Mouse (Mus musculus) cerebellum, adult 2 months (tissue): Measurements from ENCODE around the gene Sfrp2. TPM values are rescaled to one million over a fixed set of nuclear protein-coding genes. Genes with fewer than 3 reads are reported as not detected.

Experiments
- DNase-seq, 2 experiments: peaks; one replicate each; pipeline ENCODE4 v3.0.0; 2021
- H3K27ac ChIP-seq: fragments of 200-500 bp; 2 replicates; pipeline ENCODE4 v1.5.1; 2012; ENCODE audit warnings: low read length, control low read depth, inconsistent platforms; ENCODE audit not compliant: insufficient read depth
- H3K27me3 ChIP-seq: fragments of 200-500 bp; 2 replicates; pipeline ENCODE4 v1.6.1; 2012; ENCODE audit warnings: inconsistent platforms, mild to moderate bottlenecking, low read length, moderate library complexity; ENCODE audit not compliant: control insufficient read depth, insufficient read depth
- H3K4me1 ChIP-seq: fragments of 200-500 bp; 2 replicates; pipeline ENCODE4 v1.6.1; 2011; ENCODE audit warnings: low read length; ENCODE audit not compliant: control insufficient read depth, insufficient read depth
- H3K4me3 ChIP-seq: fragments of 200-500 bp; replicated peaks from 2 replicates; pipeline ENCODE3; 2011; ENCODE audit warnings: mild to moderate bottlenecking, low read depth, low read length, control low read depth; ENCODE audit not compliant: insufficient read depth
- CTCF ChIP-seq: fragments of 200-500 bp; IDR thresholded peaks from 2 replicates; pipeline ENCODE4 v1.5.1; 2011; ENCODE audit warnings: low read depth, mild to moderate bottlenecking, control low read depth, low read length, moderate library complexity, borderline replicate concordance; ENCODE audit not compliant: insufficient read depth
- POLR2A ChIP-seq: fragments of 200-500 bp; IDR thresholded peaks from 2 replicates; pipeline ENCODE4 v1.6.1; 2011; ENCODE audit warnings: low read length, control low read depth, borderline replicate concordance; ENCODE audit not compliant: insufficient read depth
- WGBS: fragments of 180-500 bp; shearing (Covaris S2); methylation state at CpG from one replicate; pipeline ENCODE4 v1.1.7; 2018; 5-methylcytosine and 5-hydroxymethylcytosine counted together
- polyA plus RNA-seq: library from polyadenylated mRNA; depleted of rRNA; stranded (reverse); fragments of >200 nt; gene quantifications from 2 replicates; pipeline ENCODE4 v1.2.3, GENCODE M21; 2012

Sfrp2 gene
- polyA plus RNA-seq, 1 experiment = 5.8 TPM

DNA sequence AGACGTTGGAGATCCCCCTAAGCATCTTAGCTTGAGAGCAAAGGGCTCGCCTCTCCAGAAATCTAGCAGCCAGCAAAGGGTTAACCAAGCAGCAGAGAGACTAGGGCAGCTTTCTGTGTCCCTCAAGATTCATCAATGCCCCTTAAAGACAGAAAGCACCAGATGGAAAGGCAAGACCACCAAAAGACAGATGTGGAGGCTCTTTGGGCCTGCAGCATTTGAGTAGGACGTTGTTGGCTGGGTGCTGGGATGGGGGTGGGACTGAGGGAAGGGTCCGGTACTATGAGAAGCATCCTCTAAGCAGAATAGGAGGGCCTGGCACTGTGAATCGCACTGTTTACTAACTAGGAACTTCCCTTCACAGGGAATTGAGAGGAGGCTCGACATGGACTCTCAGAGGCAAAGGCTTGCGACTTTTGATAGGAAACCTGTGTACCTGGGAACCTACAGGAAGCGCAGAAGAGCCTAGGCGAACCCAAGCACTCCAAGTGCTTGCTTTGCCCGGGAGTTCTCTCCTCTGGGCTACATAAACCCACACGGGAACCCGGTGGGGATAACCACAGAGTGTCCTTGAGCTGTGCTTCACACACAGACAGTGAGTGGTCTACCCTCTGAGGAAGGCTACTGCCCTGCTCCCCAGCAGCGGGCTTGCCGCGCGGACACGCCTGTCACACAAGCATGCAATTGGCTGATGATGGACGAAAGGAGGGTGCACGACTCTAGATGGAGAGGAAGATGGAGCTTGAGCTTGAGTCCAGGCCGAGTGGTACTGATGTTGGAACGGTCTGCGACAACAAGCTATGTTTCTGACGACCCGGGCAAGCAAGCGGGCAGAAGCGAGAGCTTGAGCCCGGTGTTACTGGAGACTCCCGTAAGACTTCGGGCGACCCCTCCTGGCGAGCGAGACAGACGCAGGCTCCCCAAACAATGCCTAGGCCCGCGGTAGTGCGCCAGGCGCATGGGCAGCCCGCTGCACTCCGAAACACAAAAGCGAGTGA, 2.3 kb upstream of the Sfrp2 start:
- WGBS = 9% methylated on average over 40 of the region's 40 CpGs
- peak; percentile 38; the same call in 1 of the 2 replicates for TF ChIP-seq CTCF
- TF ChIP-seq POLR2A = no peak
- Histone ChIP-seq H3K4me3 (peak overlapping the region; percentile 13), H3K4me1 (peaks cover 3% of the 10 kb centered on the region; the same call in 1 of the 2 replicates), H3K27me3 (no peaks in the 10 kb centered on the region; the same call in 1 of the 2 replicates), H3K27ac (no peak overlapping the region)
- DNase-seq = peak; percentile 38 to 40

DNA sequence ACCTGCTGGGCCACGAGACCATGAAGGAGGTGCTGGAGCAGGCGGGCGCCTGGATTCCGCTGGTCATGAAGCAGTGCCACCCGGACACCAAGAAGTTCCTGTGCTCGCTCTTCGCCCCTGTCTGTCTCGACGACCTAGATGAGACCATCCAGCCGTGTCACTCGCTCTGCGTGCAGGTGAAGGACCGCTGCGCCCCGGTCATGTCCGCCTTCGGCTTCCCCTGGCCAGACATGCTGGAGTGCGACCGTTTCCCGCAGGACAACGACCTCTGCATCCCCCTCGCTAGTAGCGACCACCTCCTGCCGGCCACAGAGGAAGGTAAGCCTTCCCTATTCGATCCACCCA, 577 bp downstream of the Sfrp2 start:
- no peaks in the 10 kb centered on the region; the same call in 1 of the 2 replicates for H3K27me3 ChIP-seq
- DNase-seq = no peak
- WGBS = 1% methylated on average over 25 of the region's 25 CpGs
- peaks cover 3% of the 10 kb centered on the region; the same call in 1 of the 2 replicates for H3K4me1 ChIP-seq
- no peak overlapping the region for H3K4me3 ChIP-seq
- H3K27ac ChIP-seq = no peak overlapping the region
- TF ChIP-seq POLR2A = no peak
- TF ChIP-seq CTCF = no peak

DNA sequence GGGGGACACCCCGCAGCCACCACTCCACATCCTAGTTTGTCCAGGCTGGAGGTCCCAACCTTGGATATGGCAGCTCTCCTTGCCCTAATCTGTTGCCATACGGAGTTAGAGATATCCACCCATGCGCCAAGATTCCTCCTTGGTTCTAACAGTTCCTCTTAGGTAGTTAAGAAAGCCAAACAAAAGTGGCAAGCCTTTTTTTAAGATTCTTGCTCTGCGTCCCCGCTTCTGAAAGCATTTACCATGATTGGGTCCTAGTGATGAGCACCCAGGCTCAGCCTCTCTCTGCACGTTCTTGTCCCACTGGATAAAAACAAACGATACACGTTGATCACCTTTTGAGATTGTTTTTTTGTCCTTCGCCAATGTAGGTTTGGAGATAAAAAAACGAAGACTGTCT, 1.0 kb downstream of the Sfrp2 start:
- H3K4me1 ChIP-seq = peaks cover 3% of the 10 kb centered on the region; the same call in 1 of the 2 replicates
- H3K4me3 ChIP-seq = no peak overlapping the region
- 12% methylated on average over 10 of the region's 10 CpGs for WGBS

DNA sequence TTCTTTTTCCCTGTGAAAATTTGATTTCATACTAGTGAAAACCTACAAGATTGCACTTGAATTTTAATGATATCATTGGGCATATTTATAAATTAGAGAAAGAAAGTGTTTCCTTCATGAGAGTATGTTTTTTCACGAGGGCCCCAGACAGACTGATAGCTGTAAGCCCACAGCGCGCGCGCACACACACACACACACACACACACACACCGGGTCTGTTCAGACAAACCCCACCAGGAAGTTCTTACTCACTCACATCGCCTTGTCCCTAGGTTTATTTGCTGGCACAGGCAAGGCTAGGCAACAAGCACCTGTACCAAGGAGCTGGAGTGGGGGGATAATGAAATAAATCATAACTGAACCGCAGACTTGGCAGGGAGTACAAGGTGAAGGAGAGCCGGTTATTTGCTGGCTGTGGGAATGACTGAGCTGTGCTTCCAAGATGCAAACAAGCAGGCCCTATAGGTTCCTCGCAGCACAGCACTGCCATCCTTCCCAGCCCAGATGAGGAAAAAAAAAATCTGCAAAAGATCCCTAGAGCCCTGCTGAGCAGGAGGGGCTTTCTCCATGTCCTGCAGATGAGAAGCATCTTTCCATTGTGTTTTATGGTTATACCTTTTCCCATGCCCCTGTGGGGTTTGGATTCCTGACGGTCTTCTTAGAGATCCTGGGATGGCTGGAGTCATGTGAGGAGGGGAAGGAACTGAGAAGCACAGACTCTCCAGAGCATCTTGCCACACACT, 2.3 kb downstream of the Sfrp2 start:
- H3K4me3 ChIP-seq = no peak overlapping the region
- DNase-seq = no peak
- no peaks in the 10 kb centered on the region; the same call in 1 of the 2 replicates for H3K27me3 ChIP-seq
- 17% methylated on average over 11 of the region's 11 CpGs for WGBS
- TF ChIP-seq POLR2A (no peak), CTCF (no peak)
- no peak overlapping the region for H3K27ac ChIP-seq
- H3K4me1 ChIP-seq = peaks cover 3% of the 10 kb centered on the region; the same call in 1 of the 2 replicates

More for the DNA sequence above, 1.0 kb downstream of the Sfrp2 start:
- no peak overlapping the region for H3K27ac ChIP-seq
- TF ChIP-seq CTCF = no peak
- no peak for TF ChIP-seq POLR2A
- DNase-seq = no peak
- no peaks in the 10 kb centered on the region; the same call in 1 of the 2 replicates for H3K27me3 ChIP-seq

DNA sequence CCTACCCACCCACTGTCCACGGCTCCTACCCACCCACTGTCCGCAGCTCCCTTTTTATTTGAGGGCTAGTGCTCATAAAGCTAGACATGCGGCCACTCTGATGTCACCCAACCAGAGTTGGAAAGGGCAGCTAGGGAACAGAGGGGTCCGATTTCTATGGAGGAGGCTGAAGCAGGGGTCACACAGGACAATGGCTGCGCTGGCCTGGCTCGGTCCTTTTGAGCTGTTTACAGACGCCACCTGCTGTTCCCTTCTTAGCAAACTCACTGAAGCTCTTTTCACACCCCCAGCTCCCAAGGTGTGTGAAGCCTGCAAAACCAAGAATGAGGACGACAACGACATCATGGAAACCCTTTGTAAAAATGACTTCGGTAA, 2.9 kb downstream of the Sfrp2 start:
- Histone ChIP-seq H3K4me3 (no peak overlapping the region), H3K4me1 (peaks cover 3% of the 10 kb centered on the region; the same call in 1 of the 2 replicates), H3K27me3 (no peaks in the 10 kb centered on the region; the same call in 1 of the 2 replicates), H3K27ac (no peak overlapping the region)
- TF ChIP-seq POLR2A (no peak), CTCF (no peak)
- DNase-seq = no peak
- WGBS = 16% methylated on average over 10 of the region's 10 CpGs

DNA sequence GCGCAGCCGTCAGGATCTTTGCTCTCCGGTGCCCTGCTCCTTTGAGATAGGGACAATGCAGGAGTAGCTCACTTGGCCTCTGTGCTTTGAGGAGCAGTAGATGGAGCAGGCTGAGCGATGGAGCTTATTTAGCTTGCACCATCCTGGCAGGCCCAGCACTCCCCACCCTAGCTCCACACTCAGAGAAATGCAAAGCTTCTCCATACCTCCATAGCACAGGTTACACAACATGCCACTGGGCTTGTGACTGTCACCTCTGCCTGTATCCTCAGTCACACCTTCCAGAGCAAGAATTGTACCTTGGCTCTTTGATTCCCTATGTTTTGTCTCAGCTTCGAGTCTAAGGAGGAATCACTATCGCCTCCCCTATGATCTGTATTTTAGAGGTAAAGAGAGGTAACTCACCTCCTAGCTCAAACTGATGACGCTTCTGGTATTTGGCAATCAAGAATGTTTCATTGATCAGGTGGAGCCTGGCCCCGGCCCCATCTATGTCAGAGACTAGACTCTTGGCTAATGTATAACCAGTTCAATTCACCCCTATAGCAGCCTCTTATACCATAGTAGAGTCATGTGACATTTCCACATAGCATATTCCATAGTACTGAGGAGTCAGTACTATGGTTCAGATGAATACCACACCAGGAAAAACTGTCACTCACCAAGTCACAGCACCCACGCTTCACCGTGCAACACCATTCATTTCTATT, 5.2 kb downstream of the Sfrp2 start:
- WGBS = 92% methylated on average over 10 of the region's 10 CpGs
- TF ChIP-seq CTCF (no peak), POLR2A (no peak)
- Histone ChIP-seq H3K27me3 (no peaks in the 10 kb centered on the region), H3K4me3 (no peak overlapping the region), H3K4me1 (no peaks in the 10 kb centered on the region; the same call in 1 of the 2 replicates), H3K27ac (no peak overlapping the region)
- DNase-seq = no peak

DNA sequence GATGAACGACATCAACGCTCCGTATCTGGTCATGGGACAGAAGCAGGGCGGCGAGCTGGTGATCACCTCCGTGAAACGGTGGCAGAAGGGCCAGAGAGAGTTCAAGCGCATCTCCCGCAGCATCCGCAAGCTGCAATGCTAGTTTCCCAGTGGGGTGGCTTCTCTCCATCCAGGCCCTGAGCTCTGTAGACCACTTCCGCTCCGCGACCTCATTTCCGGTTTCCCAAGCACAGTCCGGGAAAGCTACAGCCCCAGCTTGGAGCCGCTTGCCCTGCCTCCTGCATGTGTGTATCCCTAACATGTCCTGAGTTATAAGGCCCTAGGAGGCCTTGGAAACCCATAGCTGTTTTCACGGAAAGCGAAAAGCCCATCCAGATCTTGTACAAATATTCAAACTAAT, 7.2 kb downstream of the Sfrp2 start:
- TF ChIP-seq POLR2A = no peak
- no peak for TF ChIP-seq CTCF
- WGBS = 85% methylated on average over 18 of the region's 18 CpGs
- Histone ChIP-seq H3K4me1 (no peaks in the 10 kb centered on the region), H3K27ac (no peak overlapping the region), H3K27me3 (no peaks in the 10 kb centered on the region), H3K4me3 (no peak overlapping the region)
- DNase-seq = no peak
